Mouse (Mus musculus) gastrocnemius, postnatal 4 days (tissue): ENCODE measurements around the gene Jag2. TPM values are rescaled to one million over a fixed set of nuclear protein-coding genes. Genes with fewer than 3 reads are reported as not detected.
A peak's percentile ranks its signal among the peaks of the same experiment; 100 is the strongest.

Experiments used
- DNase-seq, 2 experiments: peaks; one replicate each; pipeline ENCODE4 v3.0.0; 2021 to 2022; ENCODE audit warnings: low spot score in 2 of 2, mixed read lengths in 2 of 2
- total RNA-seq, 2 experiments: library from RNA; stranded (reverse); gene quantifications; 2 replicates each; pipeline ENCODE4 v1.2.3; 2021

Jag2 gene
- total RNA-seq, 2 experiments from 2014 or later: 60.4 to 60.8 TPM

DNA sequence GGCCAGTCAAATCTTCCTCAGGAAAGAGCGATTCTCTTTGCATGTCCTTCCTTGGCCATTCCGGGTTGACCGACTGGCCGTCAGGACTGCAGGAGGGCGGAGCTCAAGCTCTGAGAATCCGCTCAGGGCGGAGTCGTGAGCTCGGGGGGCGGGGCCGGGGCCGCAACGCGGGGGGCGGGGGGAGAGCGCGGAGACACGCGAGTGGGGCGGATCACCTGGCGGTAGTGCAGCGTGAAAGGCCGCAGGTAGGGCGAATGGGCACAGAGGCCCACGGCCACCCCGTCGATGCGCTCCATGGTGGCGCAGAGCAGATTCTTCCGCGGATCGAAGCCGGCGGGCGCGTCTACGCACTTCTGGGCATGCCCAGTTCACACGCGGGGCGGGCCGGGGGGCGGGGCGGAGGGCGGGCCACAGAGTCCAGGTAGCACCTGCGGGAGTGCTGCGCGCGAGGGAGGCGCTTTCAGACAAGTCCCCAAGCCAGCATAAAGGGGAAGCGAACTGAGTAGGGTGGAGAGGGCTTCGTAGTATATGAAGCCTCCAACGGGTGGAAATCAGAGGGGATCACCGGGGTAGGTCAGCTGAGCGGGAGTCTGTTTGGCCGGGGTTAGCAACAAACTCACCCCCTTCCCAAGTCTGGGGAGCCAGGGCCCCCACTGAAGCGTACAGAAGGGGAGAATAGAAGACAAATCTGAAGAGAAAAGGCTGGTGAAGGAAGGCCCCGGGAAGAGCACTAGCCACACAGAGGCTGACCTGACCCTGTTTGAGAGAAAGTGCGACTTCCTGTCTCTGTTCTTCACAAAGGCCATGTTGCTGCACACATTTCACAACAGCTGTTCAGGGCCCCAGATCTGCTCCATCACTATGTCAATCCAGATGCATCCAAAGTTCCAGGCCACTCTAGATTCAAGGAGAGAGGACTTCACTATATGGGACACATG is 12.5 kb upstream of the Jag2 start, which contains the start of gene Nudt14:
Gene Nudt14 (minus strand): TSS at position 349 of the 938 bp plus-strand sequence.
- peak; percentile 63 to 77 for DNase-seq

- no peak for DNase-seq
Measured at GRCm38 (mm10) chr12:112941156-112941775, 11.7 kb upstream of the Jag2 start.

DNA sequence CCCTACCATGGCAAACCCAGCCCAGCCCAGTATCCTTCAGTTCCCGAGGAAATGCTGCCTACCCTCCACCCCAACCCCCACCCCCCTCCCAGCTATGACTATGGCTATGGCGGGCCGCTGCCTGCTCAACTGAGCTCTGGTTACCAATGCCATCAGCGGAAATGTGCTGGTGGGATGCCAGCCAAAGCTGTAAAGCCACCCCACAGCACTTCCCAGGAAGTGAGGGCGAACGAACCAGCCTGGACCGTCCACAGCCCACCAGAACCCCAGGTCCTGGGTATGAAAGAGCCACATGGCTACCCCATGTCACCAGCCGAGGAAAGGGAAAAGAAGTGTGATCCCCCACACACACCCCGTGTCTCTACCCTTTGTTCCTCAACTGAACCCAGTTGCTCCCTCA is 11.1 kb upstream of the Jag2 start:
- no peak for DNase-seq

DNA sequence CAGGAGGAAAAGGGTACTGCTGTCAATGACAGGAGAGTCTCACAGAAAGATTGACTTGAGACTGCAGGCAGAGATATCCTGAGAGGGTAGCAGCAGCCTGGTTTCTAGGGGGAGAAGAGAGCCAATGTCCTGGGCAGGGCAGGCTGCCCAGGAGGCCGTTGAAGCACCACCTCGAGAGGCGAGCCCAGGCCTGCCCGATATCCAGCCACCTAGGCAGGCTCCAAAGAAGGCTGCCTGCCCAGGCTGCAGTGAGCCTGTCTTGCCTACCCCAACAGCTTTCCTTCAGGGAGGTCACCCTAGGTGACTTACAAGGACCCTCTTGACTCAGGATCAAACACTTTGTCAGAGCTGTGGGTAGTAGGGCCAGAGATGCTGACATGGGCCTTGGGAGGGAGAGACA is 10.7 kb upstream of the Jag2 start:
- no peak for DNase-seq

GRCm38 (mm10) chr12:112938873-112939565 is 9.4 kb upstream of the Jag2 start:
- DNase-seq: no peak

- no peak for DNase-seq
Measured at GRCm38 (mm10) chr12:112938366-112938765, 8.8 kb upstream of the Jag2 start.

DNA sequence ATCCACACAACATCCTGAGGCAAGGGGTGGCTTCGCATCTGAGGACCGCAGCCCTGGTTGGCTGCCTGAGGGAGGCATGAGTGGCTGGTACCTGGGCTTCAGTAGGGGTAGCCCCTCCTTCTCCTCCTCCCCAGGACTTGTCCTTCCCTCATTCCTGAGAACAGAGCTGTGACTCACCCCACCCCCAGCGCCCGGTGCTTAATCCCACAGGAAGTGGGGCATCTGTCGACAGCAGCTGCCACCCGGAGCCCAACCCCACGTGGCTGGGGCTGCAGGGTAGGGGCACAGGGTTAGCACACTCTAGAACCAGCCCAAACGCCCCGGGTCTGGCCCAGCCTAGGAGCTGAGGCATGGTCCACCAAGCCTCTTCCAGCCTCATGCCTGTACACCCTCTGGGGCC is 8.3 kb upstream of the Jag2 start:
- DNase-seq: peak in 1 of 2 experiments; percentile 61

DNA sequence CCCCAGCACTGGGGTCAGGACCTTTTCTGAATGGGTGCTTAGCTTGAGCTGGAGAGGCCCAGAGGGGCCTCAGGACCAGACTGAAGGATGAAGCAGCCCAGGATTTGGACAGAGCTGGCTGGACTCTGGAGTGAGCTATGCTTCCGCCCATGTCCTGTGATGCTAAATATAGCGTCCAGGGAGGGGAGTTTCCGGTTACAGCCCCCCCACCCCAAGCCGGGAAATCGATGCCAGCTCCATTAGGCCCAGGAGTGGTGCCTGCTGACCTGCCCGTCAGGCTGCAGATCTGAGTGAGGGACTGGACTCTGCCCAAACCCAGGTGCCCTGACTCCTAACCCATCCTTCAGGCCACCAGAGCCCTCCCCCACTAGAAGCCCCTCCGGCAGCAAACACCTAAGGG is 3.1 kb upstream of the Jag2 start:
- no peak for DNase-seq

- no peak for DNase-seq
Measured at GRCm38 (mm10) chr12:112928401-112929241, 955 bp downstream of the Jag2 start.

- no peak for DNase-seq
Measured at GRCm38 (mm10) chr12:112927265-112927664, 2.3 kb downstream of the Jag2 start.

GRCm38 (mm10) chr12:112925950-112926349 is 3.6 kb downstream of the Jag2 start:
- no peak for DNase-seq

- no peak for DNase-seq
Measured at GRCm38 (mm10) chr12:112922541-112922940, 7.0 kb downstream of the Jag2 start.

DNA sequence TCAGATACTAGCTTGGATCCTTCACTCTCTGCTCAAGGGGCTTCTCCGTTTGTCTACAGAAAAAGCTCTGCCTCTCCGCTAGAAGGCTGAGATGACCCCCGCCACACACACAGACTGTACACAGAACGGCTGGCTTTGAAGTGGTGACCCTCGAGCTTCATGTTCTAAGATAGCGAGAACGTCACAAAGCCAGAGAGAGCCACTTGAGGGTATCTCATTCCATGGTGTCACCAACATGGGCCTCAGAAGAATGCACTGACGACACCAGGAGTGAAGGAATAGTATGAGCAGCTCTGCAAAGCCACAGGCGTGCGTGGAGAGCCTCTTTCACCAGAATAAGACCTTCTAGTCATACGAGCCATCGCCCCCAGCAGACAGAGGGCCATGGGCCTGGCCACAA is 8.1 kb downstream of the Jag2 start:
- DNase-seq: no peak

GRCm38 (mm10) chr12:112917906-112918305 is 11.7 kb downstream of the Jag2 start:
- no peak for DNase-seq

GRCm38 (mm10) chr12:112917486-112917885 is 12.1 kb downstream of the Jag2 start:
- no peak for DNase-seq

- peak in 1 of 2 experiments; percentile 67 for DNase-seq
Measured at GRCm38 (mm10) chr12:112916698-112917400, 12.7 kb downstream of the Jag2 start.

GRCm38 (mm10) chr12:112915587-112915986 is 14.0 kb downstream of the Jag2 start:
- DNase-seq: no peak

GRCm38 (mm10) chr12:112914527-112914926 is 15.0 kb downstream of the Jag2 start:
- DNase-seq: no peak

GRCm38 (mm10) chr12:112912951-112913745 is 16.4 kb downstream of the Jag2 start:
- DNase-seq: no peak
